Mouse (Mus musculus) midbrain, embryonic 15.5 days (tissue): ENCODE results near the gene Axdnd1. TPM values are rescaled to one million over a fixed set of nuclear protein-coding genes. Genes with fewer than 3 reads are reported as not detected.

Source experiments
- ATAC-seq: fragments of 200-750 bp; cut with Nextera tagmentation; replicated peaks from 2 replicates; pipeline ENCODE4 v1.8.0; 2017; ENCODE audit warnings: moderate TSS enrichment
- H3K27ac ChIP-seq: fragments of 300-500 bp; sonication (generic); 2 replicates; pipeline ENCODE4 v1.5.1; 2015; ENCODE audit warnings: mild to moderate bottlenecking, inconsistent platforms
- H3K27me3 ChIP-seq: fragments of 300-500 bp; sonication (generic); replicated peaks from 2 replicates; pipeline ENCODE4 v1.6.1; 2015; ENCODE audit warnings: inconsistent platforms
- H3K36me3 ChIP-seq: fragments of 300-500 bp; sonication (generic); replicated peaks from 2 replicates; pipeline ENCODE4 v1.6.1; 2015; ENCODE audit warnings: inconsistent platforms
- H3K4me1 ChIP-seq: fragments of 300-500 bp; sonication (generic); 2 replicates; pipeline ENCODE4 v1.6.1; 2015; ENCODE audit warnings: inconsistent platforms
- H3K4me2 ChIP-seq: fragments of 300-500 bp; sonication (generic); 2 replicates; pipeline ENCODE4 v1.6.1; 2015; ENCODE audit warnings: inconsistent platforms, mild to moderate bottlenecking, moderate library complexity
- H3K4me3 ChIP-seq: fragments of 300-500 bp; sonication (generic); 2 replicates; pipeline ENCODE4 v1.5.1; 2015; ENCODE audit warnings: mild to moderate bottlenecking, inconsistent platforms
- H3K9ac ChIP-seq: fragments of 300-500 bp; sonication (generic); 2 replicates; pipeline ENCODE4 v1.6.1; 2015; ENCODE audit warnings: mild to moderate bottlenecking, inconsistent platforms
- H3K9me3 ChIP-seq: fragments of 300-500 bp; sonication (generic); 2 replicates; pipeline ENCODE4 v1.6.1; 2016; ENCODE audit warnings: inconsistent platforms
- WGBS: fragments of 180-500 bp; shearing (Covaris S2); methylation state at CpG from one replicate; pipeline ENCODE4 v1.1.7; 2015; ENCODE audit warnings: mixed read lengths; 5-methylcytosine and 5-hydroxymethylcytosine counted together
- polyA plus RNA-seq: library from polyadenylated mRNA; unstranded; fragments of >200 nt; fragmentation: Nextera tagmentation; extraction: Ambion mirVana; gene quantifications from 2 replicates; pipeline ENCODE4 v1.2.1, GENCODE M21; 2015

Axdnd1 gene
- 0.11 and 0.12 TPM in 2 replicates for polyA plus RNA-seq

DNA sequence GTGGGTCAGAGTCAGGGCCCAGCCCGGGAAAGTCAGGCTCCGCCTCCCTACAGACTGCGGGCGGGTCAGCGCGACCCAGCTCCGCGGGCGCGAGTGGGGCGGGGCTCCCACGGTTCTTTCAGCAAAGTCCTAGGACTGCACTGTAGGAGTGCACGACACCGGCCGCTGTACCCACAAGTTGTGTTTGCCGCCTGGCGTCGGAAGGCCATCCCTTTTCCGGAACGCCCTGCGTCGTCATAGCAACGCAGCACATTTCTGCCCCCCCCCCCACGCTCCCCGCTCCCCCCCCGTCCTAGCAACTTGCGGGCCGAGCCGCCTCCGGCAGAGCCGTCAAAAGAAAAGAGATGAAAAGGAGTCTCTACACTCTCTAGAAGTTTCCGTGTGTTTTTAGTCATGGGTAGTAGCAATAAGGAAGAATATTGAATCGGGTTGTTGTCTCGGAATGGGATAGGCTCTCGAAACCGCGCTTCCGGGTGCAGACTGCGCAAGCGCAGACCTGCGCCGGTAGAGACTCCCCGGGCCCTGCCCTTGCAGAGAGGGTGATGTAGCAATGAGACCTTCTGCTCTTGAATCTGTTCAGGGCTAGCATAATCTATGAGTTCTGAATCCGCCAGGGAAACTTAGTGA is at the start of gene Axdnd1:
Axdnd1 (minus strand) TSS at position 489 of the 627 bp plus-strand sequence.
- Histone ChIP-seq H3K27ac (peak within 1 kb of the TSS; percentile 72), H3K4me1 (peaks cover 8% of the 10 kb centered on the region; the same call in 1 of the 2 replicates), H3K36me3 (no peaks in the 10 kb centered on the region), H3K9me3 (no peaks in the 10 kb centered on the region), H3K4me3 (peak within 1 kb of the TSS; percentile 62), H3K27me3 (no peaks in the 10 kb centered on the region), H3K9ac (peak within 1 kb of the TSS; percentile 26), H3K4me2 (peak within 1 kb of the TSS; percentile 84)
- ATAC-seq: peak; percentile 97
- WGBS: under 1% methylated on average over 44 of the region's 44 CpGs

GRCm38 (mm10) chr1:156470557-156470956 is 49.6 kb upstream of the Axdnd1 start:
- no peaks in the 10 kb centered on the region for H3K9me3 ChIP-seq
- no peaks in the 10 kb centered on the region for H3K36me3 ChIP-seq
- ATAC-seq: no peak
- peaks cover 11% of the 10 kb centered on the region for H3K4me1 ChIP-seq
- H3K4me3 ChIP-seq: no peak overlapping the region
- H3K9ac ChIP-seq: no peak overlapping the region
- no peak overlapping the region for H3K27ac ChIP-seq
- H3K27me3 ChIP-seq: no peaks in the 10 kb centered on the region
- WGBS: 66% methylated on average over 7 of the region's 7 CpGs
- no peak overlapping the region for H3K4me2 ChIP-seq

DNA sequence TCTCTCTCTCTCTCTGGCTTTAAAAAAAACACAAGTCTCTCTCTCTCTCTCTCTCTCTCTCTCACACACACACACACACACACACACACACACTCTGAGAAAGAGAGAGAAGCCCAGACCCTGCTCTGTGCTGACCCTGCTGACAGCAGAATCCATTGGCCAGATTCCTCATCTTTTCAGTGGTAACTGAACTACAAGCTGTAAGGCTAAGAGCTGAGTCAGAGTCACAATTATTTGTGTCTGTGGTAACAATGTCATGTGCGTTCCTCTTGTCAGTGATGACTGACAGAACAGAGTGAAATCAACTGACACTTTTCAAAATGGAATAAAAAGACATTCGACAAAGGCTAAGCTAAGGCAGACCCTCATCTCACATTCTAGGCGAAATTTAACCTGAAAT is 47.6 kb upstream of the Axdnd1 start:
- Histone ChIP-seq H3K4me3 (no peak overlapping the region), H3K4me2 (no peak overlapping the region), H3K9ac (no peak overlapping the region), H3K27me3 (no peaks in the 10 kb centered on the region), H3K4me1 (peaks cover 8% of the 10 kb centered on the region), H3K36me3 (no peaks in the 10 kb centered on the region), H3K27ac (no peak overlapping the region), H3K9me3 (no peaks in the 10 kb centered on the region)
- WGBS: 82% methylated on average over 3 of the region's 3 CpGs
- no peak for ATAC-seq

GRCm38 (mm10) chr1:156467655-156468255 is 46.8 kb upstream of the Axdnd1 start:
- no peak for ATAC-seq
- Histone ChIP-seq H3K27ac (no peak overlapping the region), H3K4me2 (no peak overlapping the region), H3K4me3 (no peak overlapping the region), H3K4me1 (peaks cover 1% of the 10 kb centered on the region), H3K9me3 (no peaks in the 10 kb centered on the region), H3K36me3 (no peaks in the 10 kb centered on the region), H3K27me3 (no peaks in the 10 kb centered on the region), H3K9ac (no peak overlapping the region)
- WGBS: 86% methylated on average over 12 of the region's 12 CpGs

- Histone ChIP-seq H3K27me3 (no peaks in the 10 kb centered on the region), H3K9ac (no peak overlapping the region), H3K4me3 (no peak overlapping the region), H3K4me2 (no peak overlapping the region), H3K4me1 (no peaks in the 10 kb centered on the region), H3K27ac (no peak overlapping the region), H3K9me3 (no peaks in the 10 kb centered on the region), H3K36me3 (no peaks in the 10 kb centered on the region)
- ATAC-seq: no peak
- WGBS: 89% methylated on average over 9 of the region's 9 CpGs
Measured at GRCm38 (mm10) chr1:156464963-156465362, 44.0 kb upstream of the Axdnd1 start.

DNA sequence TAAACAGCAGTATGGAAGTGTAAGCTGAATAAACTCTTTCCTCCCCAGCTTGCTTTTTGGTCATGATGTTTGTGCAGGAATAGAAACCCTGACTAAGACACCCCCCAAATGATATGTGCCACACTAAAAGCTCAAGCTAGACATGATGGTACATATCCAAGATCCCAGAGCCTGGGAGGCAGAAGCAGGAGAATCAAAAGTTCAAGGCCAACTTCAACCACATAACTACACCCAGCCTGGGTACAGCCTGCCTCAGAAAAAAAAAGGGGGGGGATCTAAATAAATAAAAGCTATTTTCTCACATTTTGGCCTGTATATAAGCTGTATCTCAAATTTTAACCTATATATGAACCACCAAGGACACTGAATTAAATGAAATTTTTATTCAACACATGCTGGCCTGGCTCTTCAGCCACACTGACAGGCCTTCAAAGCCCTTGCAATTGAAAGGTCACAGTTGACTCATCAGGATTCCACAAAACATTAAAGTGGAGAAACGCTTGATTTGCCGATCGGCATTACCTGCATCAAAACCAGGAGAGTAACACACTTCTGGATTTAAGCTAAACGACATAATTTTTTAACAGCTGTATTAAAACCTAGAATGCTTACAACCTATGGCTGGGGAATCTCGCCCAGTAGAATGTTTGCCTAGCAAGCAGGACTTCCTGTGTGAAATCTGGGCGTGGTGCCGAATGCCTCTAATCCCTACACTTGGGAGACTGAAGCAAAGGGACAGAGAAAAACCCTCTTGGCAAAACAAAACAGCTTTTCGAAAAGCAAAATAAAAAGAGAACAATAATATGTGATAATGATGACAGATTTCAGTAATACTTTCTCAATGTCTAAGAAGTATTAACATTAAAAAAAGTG is 43.3 kb upstream of the Axdnd1 start:
- ATAC-seq: no peak
- H3K36me3 ChIP-seq: no peaks in the 10 kb centered on the region
- no peaks in the 10 kb centered on the region for H3K9me3 ChIP-seq
- no peaks in the 10 kb centered on the region for H3K27me3 ChIP-seq
- H3K4me3 ChIP-seq: no peak overlapping the region
- H3K27ac ChIP-seq: no peak overlapping the region
- no peak overlapping the region for H3K9ac ChIP-seq
- H3K4me1 ChIP-seq: no peaks in the 10 kb centered on the region
- H3K4me2 ChIP-seq: no peak overlapping the region
- 90% methylated on average over 8 of the region's 8 CpGs for WGBS

DNA sequence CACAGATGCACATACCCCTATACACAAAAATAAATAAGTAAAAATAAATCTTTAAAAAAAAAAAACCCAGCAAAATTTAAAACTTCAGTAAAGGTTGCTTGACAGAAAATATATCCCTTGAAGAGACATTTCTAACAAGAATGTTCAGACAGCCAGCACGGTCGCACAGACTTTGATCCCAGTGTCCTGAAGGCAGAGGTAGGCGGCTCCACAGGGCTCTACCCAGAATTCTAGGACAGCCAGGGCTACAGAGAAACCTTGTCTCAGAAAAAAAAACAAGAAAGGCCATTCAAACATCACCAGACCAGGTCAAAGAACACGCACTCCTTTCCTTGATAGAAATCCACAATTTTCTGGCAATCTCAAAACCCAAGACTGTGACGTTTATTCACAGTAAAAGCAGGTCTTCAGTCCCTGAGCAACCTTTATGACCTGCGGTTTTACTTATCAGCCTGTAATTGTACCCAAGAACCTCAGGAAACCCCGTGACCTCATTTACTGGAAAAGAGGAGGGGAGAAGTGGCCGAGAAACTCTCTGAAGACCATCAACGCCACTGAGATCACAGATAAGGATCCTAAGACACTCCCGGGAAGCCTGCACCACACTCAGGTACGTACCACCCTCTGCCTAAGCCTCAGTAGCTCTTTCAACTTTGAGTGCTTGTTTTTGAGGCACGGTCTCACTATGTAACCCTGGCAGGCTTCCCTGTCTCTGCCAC is 41.5 kb upstream of the Axdnd1 start:
- H3K4me2 ChIP-seq: no peak overlapping the region
- no peak for ATAC-seq

DNA sequence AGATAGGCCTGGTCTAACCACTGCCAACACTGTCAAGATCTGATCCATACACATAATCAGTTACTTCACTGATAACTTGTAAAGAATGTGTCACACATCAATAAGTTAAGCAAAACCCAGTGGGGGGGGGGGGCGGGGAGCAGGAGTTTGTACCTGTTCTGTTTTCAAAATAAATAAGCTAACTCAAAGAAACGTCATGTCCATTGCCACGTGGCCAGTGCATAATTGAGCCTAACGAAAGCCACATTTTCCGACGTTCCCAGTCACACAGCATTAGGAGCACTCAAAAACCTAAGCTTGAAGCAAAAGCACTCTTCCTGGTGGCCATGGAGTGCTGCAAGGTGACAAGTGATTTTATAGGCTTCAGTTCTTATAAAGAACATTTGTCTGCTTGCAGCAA is 40.1 kb upstream of the Axdnd1 start:
- Histone ChIP-seq H3K36me3 (no peaks in the 10 kb centered on the region), H3K27ac (no peak overlapping the region), H3K4me1 (no peaks in the 10 kb centered on the region), H3K27me3 (no peaks in the 10 kb centered on the region), H3K9ac (no peak overlapping the region), H3K9me3 (no peaks in the 10 kb centered on the region), H3K4me3 (no peak overlapping the region), H3K4me2 (no peak overlapping the region)
- ATAC-seq: no peak
- WGBS: 97% methylated on average over 6 of the region's 6 CpGs

More for the DNA sequence above, 41.5 kb upstream of the Axdnd1 start:
- H3K36me3 ChIP-seq: no peaks in the 10 kb centered on the region
- H3K4me1 ChIP-seq: no peaks in the 10 kb centered on the region
- H3K4me3 ChIP-seq: no peak overlapping the region
- 89% methylated on average over 12 of the region's 12 CpGs for WGBS
- H3K9me3 ChIP-seq: no peaks in the 10 kb centered on the region
- H3K27ac ChIP-seq: no peak overlapping the region
- H3K27me3 ChIP-seq: no peaks in the 10 kb centered on the region
- H3K9ac ChIP-seq: no peak overlapping the region

DNA sequence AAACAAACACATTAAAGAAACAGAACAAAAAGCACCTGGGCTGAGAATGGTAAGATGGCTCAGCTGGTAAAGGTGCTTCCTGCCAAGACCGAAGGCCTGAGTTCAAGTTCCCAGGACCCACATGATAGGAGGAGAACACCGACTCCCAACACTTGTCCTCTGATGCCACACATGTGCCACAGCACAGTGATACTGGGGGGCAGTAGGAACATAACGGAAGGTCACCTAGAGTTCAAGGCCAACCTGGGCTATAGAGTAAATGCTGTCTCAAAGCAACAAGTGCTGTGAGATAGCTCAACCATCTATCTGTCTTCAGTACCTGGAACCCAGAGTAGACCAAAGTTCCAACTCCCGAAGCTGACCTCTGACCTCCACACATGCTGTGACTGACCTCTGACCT is 39.3 kb upstream of the Axdnd1 start:
- no peaks in the 10 kb centered on the region for H3K27me3 ChIP-seq
- no peak overlapping the region for H3K4me2 ChIP-seq
- no peaks in the 10 kb centered on the region for H3K36me3 ChIP-seq
- H3K9ac ChIP-seq: no peak overlapping the region
- WGBS: 93% methylated on average over 4 of the region's 4 CpGs
- H3K4me1 ChIP-seq: no peaks in the 10 kb centered on the region
- no peak overlapping the region for H3K27ac ChIP-seq
- ATAC-seq: no peak
- H3K9me3 ChIP-seq: no peaks in the 10 kb centered on the region
- H3K4me3 ChIP-seq: no peak overlapping the region

GRCm38 (mm10) chr1:156459690-156460089 is 38.7 kb upstream of the Axdnd1 start:
- no peak overlapping the region for H3K4me2 ChIP-seq
- 94% methylated on average over 3 of the region's 3 CpGs for WGBS
- no peak for ATAC-seq
- H3K9ac ChIP-seq: no peak overlapping the region
- H3K27me3 ChIP-seq: no peaks in the 10 kb centered on the region
- H3K36me3 ChIP-seq: no peaks in the 10 kb centered on the region
- H3K27ac ChIP-seq: no peak overlapping the region
- no peaks in the 10 kb centered on the region for H3K4me1 ChIP-seq
- H3K9me3 ChIP-seq: no peaks in the 10 kb centered on the region
- no peak overlapping the region for H3K4me3 ChIP-seq

- Histone ChIP-seq H3K27ac (no peak overlapping the region), H3K9me3 (no peaks in the 10 kb centered on the region), H3K4me3 (no peak overlapping the region), H3K4me2 (no peak overlapping the region), H3K36me3 (no peaks in the 10 kb centered on the region), H3K27me3 (no peaks in the 10 kb centered on the region), H3K9ac (no peak overlapping the region), H3K4me1 (no peaks in the 10 kb centered on the region)
- WGBS: 85% methylated on average over 8 of the region's 8 CpGs
- ATAC-seq: no peak
Measured at GRCm38 (mm10) chr1:156458391-156459060, 37.6 kb upstream of the Axdnd1 start.
